Mouse (Mus musculus) ovary, postnatal 36 days (tissue): ENCODE results near the gene Slc23a2.

Experiments used
- DNase-seq: peaks from one replicate; pipeline ENCODE4 v3.0.0; 2022; ENCODE audit warnings: low spot score, mixed read lengths

Slc23a2 gene

DNA sequence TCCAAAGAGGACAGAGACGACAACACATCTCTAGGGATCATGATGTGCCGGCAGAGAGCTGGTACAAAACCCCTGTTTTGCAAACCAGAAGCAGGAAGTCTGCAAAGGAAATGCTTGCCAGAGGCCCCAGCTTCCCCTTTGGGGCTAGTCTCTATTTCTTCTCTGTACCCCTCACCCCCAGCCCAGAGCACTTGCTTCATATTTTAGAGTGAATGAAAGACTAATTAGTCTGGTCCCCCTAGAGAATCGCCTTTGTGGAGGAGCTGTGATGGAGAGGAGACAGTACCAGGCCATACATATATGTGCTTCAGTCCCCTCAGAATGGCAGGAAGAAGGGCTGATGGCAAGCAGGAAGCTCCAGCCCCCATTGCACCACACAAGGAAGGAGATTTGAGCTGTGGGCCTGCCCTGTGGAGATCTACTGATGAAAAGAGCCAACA lies 125.5 kb downstream of the Slc23a2 start:
- no peak for DNase-seq

DNA sequence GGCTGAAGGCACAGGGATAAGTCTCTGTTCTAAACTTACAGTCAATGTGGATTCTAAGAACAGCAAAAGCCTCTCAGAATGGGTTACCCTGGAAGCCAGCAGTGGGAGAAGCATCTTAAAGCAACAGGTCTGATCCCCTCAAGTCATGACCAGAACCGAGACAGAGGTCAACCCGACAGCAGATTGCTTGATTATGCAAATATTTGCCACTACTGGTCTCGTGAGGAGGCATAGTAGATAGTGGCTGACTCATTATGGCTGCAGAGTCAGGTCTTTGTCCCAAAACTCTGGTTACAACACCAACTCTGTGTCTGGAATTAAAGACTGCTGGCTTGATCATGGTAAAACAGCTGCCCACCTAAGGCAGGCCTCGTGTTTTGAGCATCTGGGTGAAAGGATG lies 126.8 kb downstream of the Slc23a2 start:
- no peak for DNase-seq

DNA sequence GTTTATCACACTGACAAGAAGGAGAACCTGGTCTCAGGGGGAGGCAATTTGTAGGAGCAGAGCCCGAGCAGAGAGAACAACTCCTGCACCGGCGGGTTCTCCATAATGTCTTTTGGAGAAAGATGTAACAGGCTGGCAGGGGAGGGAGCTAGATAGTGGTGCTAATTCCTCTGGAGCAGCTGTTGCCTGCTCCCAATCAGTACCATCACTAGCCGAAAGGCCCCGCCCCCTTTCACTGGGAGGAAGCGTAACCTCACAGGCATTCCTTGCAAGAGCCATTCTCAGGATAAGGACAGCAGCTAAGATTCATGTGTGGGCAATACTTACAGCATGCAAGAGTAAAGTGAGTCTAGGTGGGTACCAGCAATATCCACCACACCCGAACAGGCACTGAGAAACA lies 127.3 kb downstream of the Slc23a2 start:
- DNase-seq, result peak; percentile 48

GRCm38 (mm10) chr2:132016034-132016433 lies 128.9 kb downstream of the Slc23a2 start:
- DNase-seq, result no peak

DNA sequence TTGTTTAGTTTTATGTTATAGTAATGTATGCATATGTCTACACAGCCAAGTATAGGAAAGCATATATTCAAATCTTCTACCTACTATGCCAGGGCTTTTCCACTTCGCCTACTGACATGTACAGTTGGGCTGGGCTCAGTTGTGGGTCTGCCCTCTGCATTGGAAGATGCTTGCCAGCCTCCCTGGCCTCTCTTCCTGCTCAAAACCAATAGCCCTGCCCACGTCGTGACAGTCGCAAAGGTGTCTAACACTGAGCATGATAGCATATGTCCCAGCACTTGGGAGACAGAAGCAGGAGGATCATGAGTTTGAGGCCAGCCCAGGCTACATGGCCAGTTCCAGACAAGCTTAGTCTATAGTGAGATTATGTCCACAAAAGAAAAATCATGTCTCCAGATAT lies 131.8 kb downstream of the Slc23a2 start:
- no peak for DNase-seq

DNA sequence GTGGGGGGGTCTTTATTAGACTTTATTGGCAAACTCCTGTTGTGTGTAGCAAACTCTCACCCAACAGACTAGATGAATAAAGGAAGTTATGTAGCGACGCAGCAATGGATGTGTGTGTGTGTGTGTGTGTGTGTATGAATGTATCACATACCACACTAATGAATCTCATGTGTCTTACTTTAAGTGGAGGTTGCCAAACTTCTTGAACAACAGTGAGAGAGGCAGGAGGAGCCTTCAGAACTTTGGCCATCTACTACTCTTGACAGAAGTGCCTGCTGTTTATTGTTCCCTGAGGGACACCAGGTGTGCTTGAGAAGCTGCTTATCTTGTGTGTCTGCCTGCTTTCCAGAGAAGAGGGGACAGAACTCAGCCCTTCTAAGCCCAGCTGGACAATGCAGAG lies 134.1 kb downstream of the Slc23a2 start:
- DNase-seq, result no peak

GRCm38 (mm10) chr2:132008186-132008585 lies 136.7 kb downstream of the Slc23a2 start:
- DNase-seq, result no peak

DNA sequence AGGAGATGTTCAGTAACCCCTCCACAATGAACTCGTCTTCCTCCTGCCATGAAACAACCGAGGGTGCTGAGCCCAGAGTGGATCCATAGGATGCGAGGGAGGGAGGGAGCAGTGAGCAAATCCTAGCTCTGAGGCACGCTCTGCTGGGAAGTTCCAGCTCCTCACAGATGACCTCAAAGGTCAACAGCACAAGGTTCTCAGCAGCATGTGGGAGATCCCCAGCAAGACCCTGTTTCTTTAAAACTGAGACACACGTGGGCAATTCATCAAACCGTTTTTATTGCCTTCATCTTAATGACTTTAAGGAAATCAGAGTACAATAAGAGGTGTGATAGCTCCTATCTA lies 137.5 kb downstream of the Slc23a2 start:
- no peak for DNase-seq

- DNase-seq, result peak; percentile 52
Observed at GRCm38 (mm10) chr2:132006561-132007474, 138.1 kb downstream of the Slc23a2 start.

GRCm38 (mm10) chr2:132005445-132005844 lies 139.5 kb downstream of the Slc23a2 start:
- DNase-seq, result no peak

DNA sequence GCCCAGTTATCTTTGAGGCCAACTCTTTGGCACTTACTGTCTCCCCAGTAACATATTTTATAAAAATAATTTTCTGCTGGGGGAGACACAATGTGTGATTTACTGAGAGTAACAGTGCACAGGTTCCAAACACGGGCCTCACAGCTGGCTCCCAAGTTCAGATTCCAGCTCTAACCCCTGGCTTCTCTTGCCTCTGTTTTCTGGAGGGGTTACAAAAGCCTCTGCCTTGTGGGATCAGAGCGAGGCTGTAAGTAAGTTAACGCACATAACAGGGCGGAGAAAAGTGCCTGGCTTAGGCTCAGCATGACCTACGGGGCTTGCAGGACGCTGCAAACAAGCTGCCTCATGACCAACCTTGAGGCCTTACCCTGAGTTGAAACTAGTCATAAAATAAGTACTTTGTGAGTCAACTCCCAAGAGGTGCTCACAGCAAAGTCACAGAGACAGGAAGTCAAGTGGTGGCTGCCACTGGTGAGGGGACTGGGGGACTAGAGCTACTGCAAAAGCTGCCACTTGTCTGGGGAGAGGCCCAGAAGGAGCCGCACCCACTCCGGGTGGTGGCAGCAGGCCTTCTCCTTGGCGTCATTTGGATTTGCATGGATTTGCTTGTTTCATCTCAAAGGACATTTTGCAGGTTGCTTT lies 140.3 kb downstream of the Slc23a2 start:
- no peak for DNase-seq

DNA sequence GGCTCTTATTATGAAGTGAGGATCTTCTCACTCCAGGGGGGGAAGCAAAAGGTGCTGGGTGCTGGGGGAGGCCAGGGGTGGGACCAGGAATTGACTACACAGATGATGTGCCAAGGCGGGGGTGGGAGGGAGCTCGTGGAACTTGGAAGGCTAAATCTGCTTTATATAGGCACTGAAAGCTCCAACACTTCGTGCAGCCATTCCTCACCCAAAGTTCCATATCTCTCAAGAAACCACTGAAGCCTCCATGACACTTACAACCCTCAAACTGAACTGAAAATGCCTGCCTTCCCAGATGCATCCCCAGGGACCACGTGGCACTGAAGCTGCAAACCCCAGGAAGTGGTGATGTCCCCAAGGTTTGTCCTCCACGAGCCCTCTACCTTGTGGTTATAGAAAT lies 141.0 kb downstream of the Slc23a2 start:
- no peak for DNase-seq
